Mouse (Mus musculus): ENCODE results near the gene Aff3. TPM values are rescaled to one million over a fixed set of nuclear protein-coding genes. Genes with fewer than 3 reads are reported as not detected.

The Aff3 gene
- total RNA-seq, 2 experiments from 2014 or later, result 3.4 to 3.7 TPM

GRCm38 (mm10) chr1:38318614-38319013 lies 346.1 kb downstream of the Aff3 start:
- intact Hi-C loops (cut with DNase I; ENCODE audit: low total_unique reads), result no loop called here
- no peak for DNase-seq

- intact Hi-C loops (cut with DNase I; ENCODE audit: low total_unique reads), result no loop called here
- DNase-seq, result no peak
Measured at GRCm38 (mm10) chr1:38315992-38316391, 348.8 kb downstream of the Aff3 start.

- no peak for DNase-seq
- intact Hi-C loops (cut with DNase I; ENCODE audit: low total_unique reads), result no loop called here
Measured at GRCm38 (mm10) chr1:38310496-38310895, 354.3 kb downstream of the Aff3 start.

GRCm38 (mm10) chr1:38310076-38310475 lies 354.7 kb downstream of the Aff3 start:
- intact Hi-C loops (cut with DNase I; ENCODE audit: low total_unique reads), result no loop called here

GRCm38 (mm10) chr1:38309341-38309740 lies 355.4 kb downstream of the Aff3 start:
- intact Hi-C loops (cut with DNase I; ENCODE audit: low total_unique reads), result no loop called here
- DNase-seq, result no peak

More at GRCm38 (mm10) chr1:38310076-38310475, 354.7 kb downstream of the Aff3 start:
- no peak for DNase-seq

GRCm38 (mm10) chr1:38308705-38308996 lies 356.1 kb downstream of the Aff3 start:
- intact Hi-C loops (cut with DNase I; ENCODE audit: low total_unique reads), result no loop called here
- no peak for DNase-seq

- peak; percentile 78 for DNase-seq
- intact Hi-C loops (cut with DNase I; ENCODE audit: low total_unique reads), result no loop called here
Measured at GRCm38 (mm10) chr1:38307821-38308704, 356.7 kb downstream of the Aff3 start.

- no peak for DNase-seq
- intact Hi-C loops (cut with DNase I; ENCODE audit: low total_unique reads), result no loop called here
Measured at GRCm38 (mm10) chr1:38307234-38307633, 357.5 kb downstream of the Aff3 start.

- intact Hi-C loops (cut with DNase I; ENCODE audit: low total_unique reads), result no loop called here
- no peak for DNase-seq
Measured at GRCm38 (mm10) chr1:38306146-38306545, 358.6 kb downstream of the Aff3 start.

- intact Hi-C loops (cut with DNase I; ENCODE audit: low total_unique reads), result no loop called here
- no peak for DNase-seq
Measured at GRCm38 (mm10) chr1:38304376-38304775, 360.4 kb downstream of the Aff3 start.

GRCm38 (mm10) chr1:38298291-38298690 lies 366.5 kb downstream of the Aff3 start:
- intact Hi-C loops (cut with DNase I; ENCODE audit: low total_unique reads), result no loop called here
- DNase-seq, result no peak

- intact Hi-C loops (cut with DNase I; ENCODE audit: low total_unique reads), result no loop called here
- DNase-seq, result no peak
Measured at GRCm38 (mm10) chr1:38294906-38295305, 369.8 kb downstream of the Aff3 start.

GRCm38 (mm10) chr1:38294336-38294695 lies 370.4 kb downstream of the Aff3 start:
- DNase-seq, result no peak
- intact Hi-C loops (cut with DNase I; ENCODE audit: low total_unique reads), result no loop called here

- DNase-seq, result no peak
- intact Hi-C loops (cut with DNase I; ENCODE audit: low total_unique reads), result no loop called here
Measured at GRCm38 (mm10) chr1:38293671-38294335, 371.0 kb downstream of the Aff3 start.

- intact Hi-C loops (cut with DNase I; ENCODE audit: low total_unique reads), result no loop called here
- no peak for DNase-seq
Measured at GRCm38 (mm10) chr1:38292851-38293250, 371.9 kb downstream of the Aff3 start.

GRCm38 (mm10) chr1:38291915-38292314 lies 372.8 kb downstream of the Aff3 start:
- intact Hi-C loops (cut with DNase I; ENCODE audit: low total_unique reads), result no loop called here
- no peak for DNase-seq

GRCm38 (mm10) chr1:38291497-38291896 lies 373.3 kb downstream of the Aff3 start:
- intact Hi-C loops (cut with DNase I; ENCODE audit: low total_unique reads), result no loop called here
- no peak for DNase-seq

- intact Hi-C loops (cut with DNase I; ENCODE audit: low total_unique reads), result no loop called here
- DNase-seq, result no peak
Measured at GRCm38 (mm10) chr1:38290881-38291280, 373.9 kb downstream of the Aff3 start.

- intact Hi-C loops (cut with DNase I; ENCODE audit: low total_unique reads), result no loop called here
- DNase-seq, result no peak
Measured at GRCm38 (mm10) chr1:38289891-38290290, 374.9 kb downstream of the Aff3 start.

- intact Hi-C loops (cut with DNase I; ENCODE audit: low total_unique reads), result no loop called here
Measured at GRCm38 (mm10) chr1:38288716-38289115, 376.0 kb downstream of the Aff3 start.

GRCm38 (mm10) chr1:38286551-38286950 lies 378.2 kb downstream of the Aff3 start:
- DNase-seq, result no peak
- intact Hi-C loops (cut with DNase I; ENCODE audit: low total_unique reads), result no loop called here

More at GRCm38 (mm10) chr1:38288716-38289115, 376.0 kb downstream of the Aff3 start:
- DNase-seq, result no peak

All from gastrocnemius, postnatal 14 days (tissue).